Comparison of ENCODE assay signal across 22 mouse cellular contexts in the genomic region with DNA sequence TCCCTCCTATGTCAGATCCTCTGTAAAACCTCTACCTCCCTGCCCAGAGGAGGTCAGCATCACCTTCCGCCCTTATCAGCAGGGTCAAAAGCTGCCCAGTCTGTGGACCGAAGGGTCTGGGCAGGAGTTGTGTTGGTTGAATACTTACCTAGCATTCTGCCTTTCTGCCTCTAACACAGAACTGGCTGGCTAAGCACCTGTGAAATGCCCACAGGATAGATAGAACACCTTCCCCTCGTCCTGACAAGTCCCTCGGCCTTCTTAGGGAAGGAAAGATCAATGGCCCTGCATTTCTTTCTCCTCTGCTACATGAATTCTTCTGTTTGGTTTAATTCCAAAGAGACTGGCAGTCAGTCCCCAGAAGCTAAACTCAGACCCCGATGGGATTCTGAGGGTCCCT. TPM values are rescaled to one million over a fixed set of nuclear protein-coding genes. Genes with fewer than 3 reads are reported as not detected.
DNase-seq lines count a peak whose midpoint lies in the region; ATAC-seq and TF ChIP-seq lines count a peak whose summit lies in the region.
"Had no signal": no experiment of that assay in that cellular context is flagged by ENCODE, and none has a peak within 500 bp of the region (broad histone marks: within the 10 kb centered on the region; RNA-seq: fewer than 3 reads in every experiment).

No protein-coding gene starts in this region.

- H3K9ac ChIP-seq in embryonic facial prominence, embryonic 11.5 days (replicated peaks; ENCODE audit: low read length): 0 out of 2 replicates have a peak overlapping the region, but pooled peaks have one; percentile 18
- H3K9ac ChIP-seq in limb, embryonic 14.5 days (ENCODE audit: low read depth, low read length, severe bottlenecking): 0 out of 2 replicates have a peak overlapping the region, but pooled peaks have one; percentile 25

- intact Hi-C loops in gastrocnemius, adult 2 months (cut with DNase I): loop anchor here (2.0 kb wide), 1 partner anchor 107 kb away; no protein-coding TSS in a partner anchor

- no peak for TF ChIP-seq POLR2A in limb, embryonic 14.5 days (IDR thresholded peaks at IDR 0.05; ENCODE audit: borderline replicate concordance, extremely low read depth, insufficient read depth, insufficient read length)

- H3K4me3 ChIP-seq in gastrocnemius, adult 2 months: no peak overlapping the region
- H3K4me3 ChIP-seq in layer of hippocampus, adult 2 months: no peak overlapping the region
- no peak overlapping the region for H3K4me3 ChIP-seq in embryonic facial prominence, embryonic 11.5 days (ENCODE audit: low read depth, low read length)
- H3K4me3 ChIP-seq in limb, embryonic 14.5 days (replicated peaks; ENCODE audit: low read length): no peak overlapping the region
- H3K4me3 ChIP-seq: heart, embryonic 10.5 days; myocyte had no signal

- peak overlapping the region; percentile 2; the same call in 1 of the 2 replicates for H3K27ac ChIP-seq in gastrocnemius, adult 2 months
- peak overlapping the region; percentile 43 for H3K27ac ChIP-seq in layer of hippocampus, adult 2 months
- no peak overlapping the region for H3K27ac ChIP-seq in embryonic facial prominence, embryonic 11.5 days (replicated peaks; ENCODE audit: low read depth, low read length)
- no peak overlapping the region for H3K27ac ChIP-seq in limb, embryonic 14.5 days (replicated peaks; ENCODE audit: low read depth, low read length)
- H3K27ac ChIP-seq: heart, embryonic 10.5 days had no signal

- no peak overlapping the region for H3K4me2 ChIP-seq in embryonic facial prominence, embryonic 11.5 days (ENCODE audit: low read depth, low read length)
- H3K4me2 ChIP-seq in limb, embryonic 14.5 days (replicated peaks; ENCODE audit: low read depth, low read length, severe bottlenecking): no peak overlapping the region

- 88% methylated on average over 5 of the region's 5 CpGs for WGBS in embryonic facial prominence, embryonic 11.5 days
- 71% methylated on average over 5 of the region's 5 CpGs for WGBS in limb, embryonic 14.5 days

- H3K27me3 ChIP-seq in embryonic facial prominence, embryonic 11.5 days (ENCODE audit: control insufficient read depth, insufficient read depth, low read length): no peaks in the 10 kb centered on the region
- H3K27me3 ChIP-seq in limb, embryonic 14.5 days (ENCODE audit: control insufficient read depth, insufficient read depth, low read length): no peaks in the 10 kb centered on the region
- H3K27me3 ChIP-seq: Patski had no signal

- no peaks in the 10 kb centered on the region for H3K36me3 ChIP-seq in embryonic facial prominence, embryonic 11.5 days (replicated peaks; ENCODE audit: control insufficient read depth, insufficient read depth, low read depth, low read length)
- H3K36me3 ChIP-seq in limb, embryonic 14.5 days (ENCODE audit: control insufficient read depth, insufficient read depth, low read length): no peaks in the 10 kb centered on the region
- H3K36me3 ChIP-seq: G1E; heart, embryonic 10.5 days had no signal

- H3K9me3 ChIP-seq in embryonic facial prominence, embryonic 11.5 days (replicated peaks; ENCODE audit: control insufficient read depth, low read length): no peaks in the 10 kb centered on the region
- H3K9me3 ChIP-seq in limb, embryonic 14.5 days (ENCODE audit: control insufficient read depth, low read length): no peaks in the 10 kb centered on the region
- H3K9me3 ChIP-seq: G1E; heart, embryonic 10.5 days had no signal

- peak; percentile 12 for DNase-seq in gastrocnemius, adult 2 months
- DNase-seq in gastrocnemius, postnatal 25 days: no peak
- no peak for DNase-seq in layer of hippocampus, adult 2 months (ENCODE audit: low spot score in 2 of 2)
- DNase-seq in layer of hippocampus, adult 9-10 months (ENCODE audit: low spot score): no peak
- DNase-seq in embryonic facial prominence, embryonic 11.5 days (ENCODE audit: low spot score): no peak
- no peak for DNase-seq in limb, embryonic 14.5 days (ENCODE audit: low spot score)
- no peak for DNase-seq in ovary, postnatal 10 days (ENCODE audit: low spot score)

- no peak for TF ChIP-seq CTCF in gastrocnemius, adult 2 months (IDR thresholded peaks at IDR 0.05)
- TF ChIP-seq CTCF in layer of hippocampus, adult 2 months (conservative IDR thresholded peaks at IDR 0.05): no peak

- H3K4me1 ChIP-seq in embryonic facial prominence, embryonic 11.5 days (ENCODE audit: control insufficient read depth, insufficient read depth, low read length): no peaks in the 10 kb centered on the region
- H3K4me1 ChIP-seq in limb, embryonic 14.5 days (ENCODE audit: control insufficient read depth, insufficient read depth, low read length): peaks cover 4% of the 10 kb centered on the region; the same call in 1 of the 2 replicates

- no peak for ATAC-seq in embryonic facial prominence, embryonic 11.5 days (replicated peaks; ENCODE audit: insufficient number of reproducible peaks, low FRiP score, low TSS enrichment, low read depth)
- no peak for ATAC-seq in limb, embryonic 14.5 days (ENCODE audit: low FRiP score, low read depth)

RNA-seq across cellular contexts. Expression of a gene that starts 13.6 kb away (rescaled TPM):
- total RNA-seq in gastrocnemius, adult 2 months (2021): not detected
- not detected for total RNA-seq in gastrocnemius, postnatal 25 days (2021)
- not detected for total RNA-seq in layer of hippocampus, adult 2 months (2021)
- not detected in 2 replicates for polyA plus RNA-seq in embryonic facial prominence, embryonic 11.5 days (2014; fragmentation: Nextera tagmentation; extraction: Ambion mirVana)
- polyA plus RNA-seq in limb, embryonic 14.5 days (2012; rRNA removed): 0.06 and 0.09 TPM in 2 replicates
- polyA plus RNA-seq in limb, embryonic 14.5 days (2014; fragmentation: Nextera tagmentation; extraction: Ambion mirVana): not detected in 2 replicates
- total RNA-seq: adrenal gland, adult 18-20 months; adrenal gland, postnatal 36 days; CH12.LX; G1E; gastrocnemius, adult 18-20 months; hematopoietic stem cell, adult 5-6 weeks; layer of hippocampus, adult 8-10 months; left cerebral cortex, adult 8-10 months; left cerebral cortex, postnatal 4 days; megakaryocyte-erythroid progenitor cell, adult 5-6 weeks had no signal
- polyA plus RNA-seq: G1E; heart, embryonic 10.5 days; lung, embryonic 16.5 days; myocyte; neural tube, embryonic 14.5 days; Patski had no signal

RNA-seq across cellular contexts. Expression of a gene that starts 32.1 kb away (rescaled TPM):
- 10 to 100 TPM; 74.7 to 87.2 TPM for total RNA-seq in gastrocnemius, adult 2 months (2021)
- 10 to 100 TPM; 72.6 to 73.7 TPM for total RNA-seq in gastrocnemius, postnatal 25 days (2021)
- total RNA-seq in layer of hippocampus, adult 2 months (2021): 100 to 1,000 TPM; 282 to 304 TPM
- polyA plus RNA-seq in embryonic facial prominence, embryonic 11.5 days (2014; fragmentation: Nextera tagmentation; extraction: Ambion mirVana): 272 and 278 TPM in 2 replicates
- polyA plus RNA-seq in limb, embryonic 14.5 days (2012; rRNA removed): 135 and 154 TPM in 2 replicates
- polyA plus RNA-seq in limb, embryonic 14.5 days (2014; fragmentation: Nextera tagmentation; extraction: Ambion mirVana): 214 and 228 TPM in 2 replicates
- total RNA-seq: G1E had no signal
- polyA plus RNA-seq: G1E had no signal

Comparison
In these comparisons a context has a peak if more than half of its experiments do, and no peak if none do; other contexts are left out.
1. H3K27ac ChIP-seq: peak in gastrocnemius, adult 2 months (single experiment) and layer of hippocampus, adult 2 months (single experiment); none in embryonic facial prominence, embryonic 11.5 days (single experiment) and limb, embryonic 14.5 days (single experiment).